Mouse (Mus musculus) limb, embryonic 10.5 days (tissue): ENCODE data around the gene Sema3d. TPM values are rescaled to one million over a fixed set of nuclear protein-coding genes. Genes with fewer than 3 reads are reported as not detected.
A peak's percentile ranks its signal among the peaks of the same experiment; 100 is the strongest.

Experiments used
- DNase-seq: peaks from one replicate; pipeline ENCODE4 v3.0.0-alpha.2; 2017; ENCODE audit warnings: low spot score
- H3K27ac ChIP-seq: fragments of 300-500 bp; sonication (generic); 2 replicates; pipeline ENCODE4 v1.5.1; 2016; ENCODE audit warnings: mild to moderate bottlenecking
- H3K27me3 ChIP-seq: fragments of 300-500 bp; sonication (generic); 2 replicates; pipeline ENCODE4 v1.6.1; 2016; ENCODE audit warnings: low read depth, mild to moderate bottlenecking; ENCODE audit not compliant: poor library complexity, severe bottlenecking
- H3K36me3 ChIP-seq: fragments of 300-500 bp; sonication (generic); 2 replicates; pipeline ENCODE4 v1.6.1; 2016; ENCODE audit warnings: mild to moderate bottlenecking, moderate library complexity
- H3K4me1 ChIP-seq: fragments of 300-500 bp; sonication (generic); 2 replicates; pipeline ENCODE4 v1.6.1; 2016
- H3K4me3 ChIP-seq: fragments of 300-500 bp; sonication (generic); 2 replicates; pipeline ENCODE4 v1.5.1; 2016; ENCODE audit warnings: mild to moderate bottlenecking, moderate library complexity
- H3K9me3 ChIP-seq: fragments of 300-500 bp; sonication (generic); replicated peaks from 2 replicates; pipeline ENCODE4 v1.6.1; 2016; ENCODE audit warnings: mild to moderate bottlenecking
- WGBS: fragments of 180-500 bp; shearing (Covaris S2); methylation state at CpG from one replicate; pipeline ENCODE4 v1.1.7; 2016; 5-methylcytosine and 5-hydroxymethylcytosine counted together
- polyA plus RNA-seq: library from polyadenylated mRNA; unstranded; fragments of >200 nt; fragmentation: Nextera tagmentation; extraction: Ambion mirVana; gene quantifications from 2 replicates; pipeline ENCODE4 v1.2.1, GENCODE M21; 2016

Sema3d gene
- polyA plus RNA-seq = 3.2 and 7.0 TPM in 2 replicates

DNA sequence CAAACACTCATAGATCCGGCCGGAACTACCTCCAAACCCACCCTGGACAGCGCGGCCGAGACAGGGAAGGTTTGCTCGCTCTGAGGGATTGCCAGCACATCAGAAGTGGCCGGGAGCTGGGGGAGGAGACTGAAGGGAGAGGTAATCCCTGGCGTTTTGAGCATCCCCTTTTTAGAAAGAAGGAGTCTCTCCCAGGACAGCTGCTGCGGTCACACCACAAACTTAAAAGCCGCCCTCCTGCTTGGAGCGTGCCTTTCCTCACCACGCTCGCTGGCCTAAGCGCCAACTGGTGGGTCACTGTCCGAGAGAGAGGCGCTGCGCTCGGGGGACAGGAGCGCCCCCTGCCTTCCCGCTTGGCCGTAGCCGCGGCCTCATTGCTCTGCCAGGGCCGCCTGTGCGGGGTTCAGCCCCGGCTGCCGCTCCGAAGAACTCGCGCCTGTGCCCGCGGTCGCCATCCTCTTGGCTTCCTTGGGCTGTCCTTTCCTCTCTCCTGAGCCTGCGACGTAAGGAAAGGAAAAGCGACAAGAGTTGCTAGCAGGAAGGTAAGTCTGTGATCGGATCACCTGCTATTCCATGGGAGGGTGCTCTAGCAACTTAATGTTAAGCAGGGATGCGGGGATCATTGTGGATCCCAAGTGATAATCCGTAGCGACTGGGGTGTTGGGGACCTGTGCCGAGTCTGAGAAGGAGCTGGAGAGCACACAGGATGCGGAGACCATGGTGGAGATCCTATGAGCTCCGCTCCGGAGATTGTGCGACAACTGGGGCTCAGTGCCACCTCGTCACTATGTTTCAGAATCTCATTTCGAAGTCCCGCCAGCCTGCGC is at the start of gene Sema3d:
Gene Sema3d, plus strand, starts transcription at position 253 of the 827 bp plus-strand sequence.
- Histone ChIP-seq H3K27ac (peak within 1 kb of the TSS; percentile 77), H3K36me3 (no peaks in the 10 kb centered on the region), H3K4me1 (peaks cover 10% of the 10 kb centered on the region; the same call in 1 of the 2 replicates), H3K4me3 (peak within 1 kb of the TSS; percentile 60), H3K9me3 (no peaks in the 10 kb centered on the region), H3K27me3 (peaks cover 34% of the 10 kb centered on the region)
- WGBS = under 1% methylated on average over 49 of the region's 49 CpGs
- peak; percentile 84 for DNase-seq

DNA sequence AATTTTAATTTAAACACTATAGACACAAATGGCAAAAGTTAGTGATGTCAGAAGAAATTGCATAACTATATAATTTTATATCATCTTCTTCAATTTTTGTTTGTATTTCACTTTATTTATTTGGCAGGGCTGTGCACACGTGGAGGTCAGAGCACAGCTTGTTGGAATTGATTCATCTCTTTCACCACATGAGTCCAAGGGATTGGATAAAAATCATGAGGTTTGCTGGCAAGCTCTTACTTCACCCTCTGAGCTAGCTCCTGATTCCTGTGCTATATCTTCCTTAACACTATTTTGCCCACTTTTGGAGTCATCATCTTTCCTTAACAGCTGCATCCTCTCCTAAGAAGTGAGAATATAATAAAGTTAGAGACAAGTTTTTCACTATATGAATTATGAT is 5.9 kb upstream of the Sema3d start:
- Histone ChIP-seq H3K9me3 (no peaks in the 10 kb centered on the region), H3K27ac (no peak overlapping the region), H3K4me1 (no peaks in the 10 kb centered on the region), H3K27me3 (peaks cover 3% of the 10 kb centered on the region; the same call in 1 of the 2 replicates), H3K36me3 (no peaks in the 10 kb centered on the region), H3K4me3 (no peak overlapping the region)
- 71% methylated on average over 1 of the region's 1 CpGs for WGBS
- DNase-seq = no peak

DNA sequence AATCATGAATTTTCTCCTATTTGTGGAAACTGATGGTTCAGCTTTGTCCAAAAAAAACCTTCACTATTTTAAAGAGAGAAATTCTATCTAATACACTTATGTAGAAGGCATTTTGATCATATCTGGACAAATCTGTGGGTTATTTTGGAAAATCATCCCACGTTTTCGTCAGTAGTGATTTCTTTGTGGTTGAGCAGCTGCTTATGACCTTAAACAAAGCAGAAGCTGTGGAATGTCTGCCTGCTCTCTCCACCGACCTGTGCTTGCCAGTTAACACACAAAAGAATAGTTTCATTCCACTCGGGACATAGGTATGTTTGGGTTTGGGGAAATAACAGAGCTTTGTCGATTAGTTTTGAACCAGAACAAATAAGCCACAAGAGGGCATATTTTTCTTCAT is 4.3 kb upstream of the Sema3d start:
- Histone ChIP-seq H3K27ac (no peak overlapping the region), H3K4me3 (no peak overlapping the region), H3K4me1 (peaks cover 4% of the 10 kb centered on the region; the same call in 1 of the 2 replicates), H3K9me3 (no peaks in the 10 kb centered on the region), H3K36me3 (no peaks in the 10 kb centered on the region), H3K27me3 (peaks cover 16% of the 10 kb centered on the region)
- no peak for DNase-seq
- 68% methylated on average over 5 of the region's 5 CpGs for WGBS

DNA sequence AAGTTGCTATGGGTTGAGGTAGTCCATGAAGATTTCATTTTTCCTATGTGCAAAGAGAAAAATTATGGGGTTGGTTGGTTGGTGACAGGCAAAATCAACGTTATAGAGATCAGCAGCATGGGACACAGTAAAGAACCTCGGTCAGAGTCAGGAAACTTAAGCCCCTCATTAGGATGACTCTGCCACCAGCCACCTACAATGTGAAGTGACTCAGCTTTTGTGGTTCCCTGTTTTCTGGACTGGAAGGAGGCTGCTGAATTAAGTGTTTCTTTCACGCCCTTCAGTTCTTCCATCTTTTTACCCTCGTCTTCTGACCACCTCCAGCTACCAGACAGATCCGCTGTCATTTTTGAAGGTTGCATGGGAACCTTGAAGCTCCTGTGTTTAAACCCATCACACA is 1.2 kb upstream of the Sema3d start:
- Histone ChIP-seq H3K9me3 (no peaks in the 10 kb centered on the region), H3K4me1 (peaks cover 10% of the 10 kb centered on the region; the same call in 1 of the 2 replicates), H3K36me3 (no peaks in the 10 kb centered on the region), H3K27me3 (peaks cover 34% of the 10 kb centered on the region), H3K4me3 (no peak overlapping the region), H3K27ac (no peak overlapping the region)
- WGBS = 86% methylated on average over 5 of the region's 5 CpGs
- DNase-seq = no peak

DNA sequence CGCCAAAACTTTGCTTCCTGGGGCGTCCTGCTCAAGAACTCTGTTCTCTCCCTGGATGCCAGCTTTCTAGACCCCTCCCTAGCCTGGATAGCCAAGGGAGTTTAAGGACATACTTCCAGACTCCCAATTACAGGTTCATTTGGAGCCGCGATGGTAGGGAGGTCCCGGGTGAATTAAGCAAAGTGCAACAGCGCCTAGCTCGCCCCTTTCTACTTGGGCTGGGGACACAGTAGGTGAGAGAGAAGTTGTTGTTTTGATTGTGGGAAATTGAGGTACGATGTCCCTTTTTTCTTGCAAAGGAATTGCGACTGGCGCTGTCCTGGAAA is 738 bp downstream of the Sema3d start:
- H3K27ac ChIP-seq = peak overlapping the region; percentile 77
- peaks cover 34% of the 10 kb centered on the region for H3K27me3 ChIP-seq
- H3K4me1 ChIP-seq = peaks cover 10% of the 10 kb centered on the region; the same call in 1 of the 2 replicates
- peak overlapping the region; percentile 60 for H3K4me3 ChIP-seq
- WGBS = 2% methylated on average over 10 of the region's 10 CpGs
- no peaks in the 10 kb centered on the region for H3K36me3 ChIP-seq
- H3K9me3 ChIP-seq = no peaks in the 10 kb centered on the region
- no peak for DNase-seq

DNA sequence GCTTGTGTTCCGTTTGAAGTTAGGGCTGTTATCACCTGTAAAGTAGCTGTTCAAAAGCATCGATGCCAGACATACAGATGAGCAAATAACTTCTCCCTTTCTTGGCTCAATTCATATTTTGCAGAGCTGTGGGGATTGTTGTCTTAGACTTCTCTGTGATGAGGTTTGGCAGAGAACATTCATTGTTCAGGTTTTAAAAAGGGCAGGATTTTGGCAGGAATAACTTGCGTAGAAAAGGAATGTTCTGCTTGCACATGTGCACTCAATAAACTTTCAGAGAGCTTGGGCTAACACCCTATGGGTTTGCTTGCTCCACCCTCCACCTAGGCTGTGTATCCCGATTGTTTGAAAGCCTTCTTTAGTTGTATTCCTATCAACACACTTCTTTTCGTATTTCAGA is 9.5 kb downstream of the Sema3d start:
- DNase-seq = no peak

DNA sequence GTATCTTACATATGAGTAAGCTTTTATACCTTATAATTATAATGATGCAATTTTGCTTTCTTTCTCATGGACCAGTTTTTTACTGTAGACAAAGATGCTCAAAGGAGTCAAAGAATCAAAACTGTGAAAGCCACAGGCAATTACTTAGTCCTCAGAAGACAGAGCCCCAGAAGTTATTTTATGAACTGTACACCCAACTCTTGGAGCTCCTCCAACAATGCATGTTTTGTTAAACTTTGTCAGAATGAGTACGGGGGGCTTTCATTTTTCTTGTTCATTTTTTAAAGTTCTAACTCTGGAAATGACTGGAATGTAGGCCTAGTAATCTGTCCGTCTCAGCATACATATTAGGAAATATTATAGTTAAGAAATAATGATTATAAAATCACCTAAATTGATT is 16.1 kb downstream of the Sema3d start:
- Histone ChIP-seq H3K36me3 (no peaks in the 10 kb centered on the region), H3K27ac (no peak overlapping the region), H3K4me1 (no peaks in the 10 kb centered on the region), H3K4me3 (no peak overlapping the region), H3K27me3 (no peaks in the 10 kb centered on the region), H3K9me3 (no peaks in the 10 kb centered on the region)
- WGBS = 90% methylated on average over 2 of the region's 2 CpGs
- no peak for DNase-seq

More for the DNA sequence above, 9.5 kb downstream of the Sema3d start:
- Histone ChIP-seq H3K27ac (no peak overlapping the region), H3K4me3 (no peak overlapping the region), H3K4me1 (no peaks in the 10 kb centered on the region), H3K9me3 (no peaks in the 10 kb centered on the region), H3K36me3 (no peaks in the 10 kb centered on the region), H3K27me3 (no peaks in the 10 kb centered on the region)
- 89% methylated on average over 5 of the region's 5 CpGs for WGBS

DNA sequence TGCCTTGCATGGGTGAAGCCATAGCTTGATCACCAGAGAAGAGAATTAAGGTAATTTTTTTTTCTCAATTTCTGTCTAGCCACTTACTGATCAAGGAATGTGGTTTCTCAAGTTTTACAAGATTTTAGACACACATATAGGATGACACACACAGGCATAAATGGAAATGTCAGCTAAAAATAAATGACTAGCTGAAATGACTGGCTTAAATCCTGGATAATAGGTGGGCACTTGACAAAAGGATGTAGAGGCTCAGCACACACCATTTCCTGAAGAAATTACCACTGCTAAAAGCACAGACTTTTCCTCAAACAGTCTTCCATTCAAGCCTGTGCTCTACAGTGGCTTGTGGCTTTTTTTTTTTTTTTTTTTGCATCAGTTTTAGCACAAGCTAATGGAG is 21.0 kb downstream of the Sema3d start:
- no peaks in the 10 kb centered on the region for H3K27me3 ChIP-seq
- no peak for DNase-seq
- no peaks in the 10 kb centered on the region for H3K9me3 ChIP-seq
- H3K36me3 ChIP-seq = no peaks in the 10 kb centered on the region
- H3K27ac ChIP-seq = no peak overlapping the region
- no peak overlapping the region for H3K4me3 ChIP-seq
- no peaks in the 10 kb centered on the region for H3K4me1 ChIP-seq

DNA sequence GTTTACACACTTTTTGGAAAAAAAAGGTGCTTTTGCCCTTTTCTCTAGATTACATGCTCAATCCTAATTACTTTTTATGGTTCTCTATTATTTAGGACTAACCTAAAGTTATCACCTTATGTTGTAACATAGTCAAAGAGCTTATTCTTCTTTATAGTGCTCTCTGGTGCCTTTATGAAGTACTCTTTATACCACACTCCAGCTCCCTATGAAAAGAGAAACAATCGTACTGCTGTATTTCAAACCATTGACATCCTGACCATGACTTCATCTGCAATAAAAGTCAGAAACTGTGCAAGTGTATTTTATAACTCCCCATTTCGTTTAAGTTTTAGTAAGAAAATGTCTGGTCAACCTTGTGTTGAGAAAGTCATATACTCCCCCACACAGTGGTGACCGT is 29.4 kb downstream of the Sema3d start:
- H3K4me3 ChIP-seq = no peak overlapping the region
- no peaks in the 10 kb centered on the region for H3K27me3 ChIP-seq
- H3K4me1 ChIP-seq = 0 out of 2 replicates have a peak, but pooled peaks cover 3% of the 10 kb centered on the region
- no peak for DNase-seq
- H3K36me3 ChIP-seq = no peaks in the 10 kb centered on the region
- WGBS = 85% methylated on average over 3 of the region's 3 CpGs
- no peaks in the 10 kb centered on the region for H3K9me3 ChIP-seq
- H3K27ac ChIP-seq = no peak overlapping the region

DNA sequence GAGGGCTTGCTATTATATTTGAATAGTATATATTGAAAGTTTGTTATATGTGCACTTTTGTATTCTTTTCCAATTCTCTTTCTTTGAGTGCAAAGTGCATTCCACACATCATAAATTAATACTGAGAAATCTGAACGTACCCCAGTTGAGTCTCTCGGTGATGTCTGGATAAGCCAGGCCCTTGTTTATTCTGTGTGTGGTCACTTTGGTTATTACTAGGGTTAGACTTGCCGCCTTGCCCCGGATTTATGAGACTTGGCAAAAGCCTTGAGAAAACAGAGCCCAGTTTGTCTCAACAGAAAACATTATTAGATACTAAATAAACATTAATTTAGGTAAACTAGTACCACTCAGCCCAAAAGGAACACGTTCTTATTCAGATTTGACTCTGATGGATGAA is 40.1 kb downstream of the Sema3d start:
- 59% methylated on average over 5 of the region's 5 CpGs for WGBS
- no peak for DNase-seq

DNA sequence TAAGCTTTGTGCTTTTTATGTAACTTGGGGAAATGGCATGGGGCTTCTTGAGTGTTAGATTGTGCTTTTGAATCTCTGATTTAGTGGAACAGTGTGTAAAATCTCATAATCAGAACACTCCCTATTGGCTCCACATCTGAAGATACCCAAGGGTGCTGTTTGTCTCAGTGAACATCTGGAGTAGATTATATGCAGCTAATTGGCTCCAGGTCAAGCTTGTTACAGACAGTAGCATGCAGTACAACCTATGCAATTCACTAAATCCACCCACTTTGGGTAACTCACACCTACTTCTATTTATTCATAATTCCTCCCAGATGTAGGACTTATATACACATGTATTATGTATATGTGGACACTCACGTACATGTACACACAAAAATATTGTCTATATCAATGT is 58.6 kb downstream of the Sema3d start:
- Histone ChIP-seq H3K9me3 (no peaks in the 10 kb centered on the region), H3K4me1 (peaks cover 19% of the 10 kb centered on the region), H3K27ac (peak overlapping the region; percentile 62; the same call in 1 of the 2 replicates), H3K36me3 (no peaks in the 10 kb centered on the region), H3K4me3 (no peak overlapping the region), H3K27me3 (no peaks in the 10 kb centered on the region)
- peak; percentile 35 for DNase-seq
- WGBS = 28% methylated on average over 1 of the region's 1 CpGs

More for the DNA sequence above, 40.1 kb downstream of the Sema3d start:
- Histone ChIP-seq H3K27me3 (no peaks in the 10 kb centered on the region), H3K36me3 (no peaks in the 10 kb centered on the region), H3K27ac (no peak overlapping the region), H3K4me1 (no peaks in the 10 kb centered on the region), H3K4me3 (no peak overlapping the region), H3K9me3 (no peaks in the 10 kb centered on the region)

DNA sequence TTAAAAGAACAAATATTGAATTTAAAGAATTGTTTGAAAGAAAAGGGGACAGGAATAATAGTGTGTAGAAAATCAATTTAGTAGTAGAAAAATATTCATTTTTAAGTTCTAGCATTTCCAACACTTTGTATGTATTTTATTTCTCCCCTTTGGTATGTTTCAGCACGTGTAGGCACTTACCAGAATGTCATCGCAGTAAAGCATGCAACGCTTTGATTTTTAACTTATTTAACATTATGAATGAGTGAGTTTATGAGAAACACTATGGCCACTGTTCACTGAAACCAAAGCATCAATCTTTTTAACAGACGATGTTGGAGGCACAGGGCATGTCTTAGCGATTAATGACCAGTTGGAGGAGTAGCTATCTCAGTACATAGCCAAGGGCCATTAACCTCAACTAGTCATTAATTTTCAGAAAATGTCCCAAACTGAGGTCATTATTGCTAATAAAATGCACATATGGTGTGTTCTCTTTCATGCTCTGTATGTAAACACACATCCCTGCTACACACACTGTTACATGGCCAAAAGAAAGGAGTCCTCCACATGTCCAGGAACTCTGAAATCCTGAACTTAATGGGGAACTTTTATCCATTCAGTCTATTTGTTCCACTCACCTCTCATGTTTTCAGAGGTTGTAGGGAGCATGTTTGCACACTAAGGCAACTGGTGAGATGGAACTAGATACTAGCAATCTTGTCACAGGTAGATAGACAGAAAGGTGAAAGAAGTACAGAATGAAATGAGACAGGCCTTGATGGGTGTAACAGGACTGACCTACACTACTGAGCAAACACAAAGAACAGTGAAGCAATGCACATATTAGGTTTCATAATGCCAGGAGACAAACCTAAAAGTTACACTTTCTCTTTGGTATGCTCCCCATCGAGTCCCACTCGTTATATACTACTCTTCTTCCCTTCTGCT is 59.3 kb downstream of the Sema3d start:
- Histone ChIP-seq H3K36me3 (no peaks in the 10 kb centered on the region), H3K27ac (peak overlapping the region; percentile 62; the same call in 1 of the 2 replicates), H3K9me3 (no peaks in the 10 kb centered on the region), H3K4me3 (no peak overlapping the region), H3K27me3 (no peaks in the 10 kb centered on the region), H3K4me1 (peaks cover 19% of the 10 kb centered on the region)
- no peak for DNase-seq
- 41% methylated on average over 7 of the region's 7 CpGs for WGBS

DNA sequence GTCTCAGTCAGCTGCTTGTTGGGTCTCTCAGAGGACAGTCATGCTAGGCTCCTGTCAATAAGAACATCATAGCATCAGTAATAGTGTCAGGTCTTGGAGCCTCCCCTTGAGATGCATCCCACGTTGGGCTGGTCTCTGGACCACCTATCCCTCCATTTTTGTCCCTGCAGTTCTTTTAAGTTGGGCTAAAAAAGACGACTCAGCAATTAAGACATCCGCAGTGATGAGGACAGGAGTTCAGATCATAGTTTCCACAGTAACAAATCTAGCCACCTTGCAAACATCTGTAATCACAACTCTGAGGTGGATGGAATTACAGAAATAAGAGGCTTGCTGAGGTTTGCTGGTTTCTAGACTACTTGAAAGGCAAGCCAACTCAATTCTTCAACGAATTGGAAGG is 67.9 kb downstream of the Sema3d start:
- H3K36me3 ChIP-seq = no peaks in the 10 kb centered on the region
- DNase-seq = no peak
- H3K27me3 ChIP-seq = no peaks in the 10 kb centered on the region
- H3K9me3 ChIP-seq = no peaks in the 10 kb centered on the region
- WGBS = 88% methylated on average over 4 of the region's 4 CpGs
- no peak overlapping the region for H3K4me3 ChIP-seq
- no peak overlapping the region for H3K27ac ChIP-seq
- H3K4me1 ChIP-seq = peaks cover 8% of the 10 kb centered on the region
